Mouse (Mus musculus) brain, embryonic 14.5 days (tissue): ENCODE data around the gene Rps6kc1. TPM values are rescaled to one million over a fixed set of nuclear protein-coding genes. Genes with fewer than 3 reads are reported as not detected.
A peak's percentile ranks its signal among the peaks of the same experiment; 100 is the strongest.

Experiments used
- DNase-seq: peaks from one replicate; pipeline ENCODE4 v3.0.0-alpha.2; 2011; ENCODE audit warnings: low read depth
- CTCF ChIP-seq: fragments of 200-500 bp; IDR thresholded peaks from 2 replicates; pipeline ENCODE4 v1.5.1; 2012; ENCODE audit warnings: inconsistent platforms, mild to moderate bottlenecking, moderate library complexity, borderline replicate concordance; ENCODE audit not compliant: insufficient read depth, insufficient read length; ENCODE audit errors: extremely low read depth
- POLR2A ChIP-seq: fragments of 200-500 bp; IDR thresholded peaks from 2 replicates; pipeline ENCODE4 v1.6.1; 2012; ENCODE audit warnings: mild to moderate bottlenecking, inconsistent platforms, borderline replicate concordance; ENCODE audit not compliant: poor library complexity, insufficient read depth, insufficient read length, severe bottlenecking; ENCODE audit errors: extremely low read depth
- polyA plus RNA-seq: library from polyadenylated mRNA; depleted of rRNA; stranded (reverse); fragments of >200 nt; gene quantifications from 2 replicates; pipeline ENCODE4 v1.2.3, GENCODE M21; 2012

Gene Rps6kc1
- polyA plus RNA-seq, 1 experiment, result 25.2 TPM

GRCm38 (mm10) chr1:190727385-190727784 lies 184.2 kb downstream of the Rps6kc1 start:
- TF ChIP-seq CTCF (no peak), POLR2A (no peak)
- DNase-seq, result peak; percentile 90

GRCm38 (mm10) chr1:190724591-190725380 lies 186.8 kb downstream of the Rps6kc1 start:
- DNase-seq, result peak; percentile 89
- no peak for TF ChIP-seq CTCF
- no peak for TF ChIP-seq POLR2A

DNA sequence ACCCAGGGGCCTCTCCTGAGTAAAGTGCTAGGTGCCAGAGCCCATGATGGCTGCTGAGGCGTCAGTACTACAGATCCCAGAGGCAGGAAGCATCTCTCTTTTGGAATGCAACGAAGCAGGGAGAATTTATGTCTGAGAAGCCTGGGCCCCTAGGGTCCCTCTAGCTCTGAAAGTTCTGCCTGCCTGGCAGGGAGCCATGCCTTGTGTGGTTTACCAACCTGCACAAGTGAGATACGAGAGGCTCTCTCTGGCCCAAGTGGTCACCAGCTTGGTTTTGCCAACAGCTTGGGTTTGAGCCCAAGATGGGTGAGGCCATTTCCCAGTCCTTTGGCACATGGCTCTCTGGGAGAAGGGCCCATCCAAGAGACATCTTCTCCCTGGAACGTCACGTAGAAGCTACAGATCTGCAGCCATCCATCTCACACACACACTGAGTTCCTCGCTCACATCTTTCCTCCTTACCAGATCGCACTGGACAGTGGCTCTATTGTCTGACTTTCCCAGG lies 187.6 kb downstream of the Rps6kc1 start:
- peak; percentile 43 for DNase-seq
- TF ChIP-seq CTCF (no peak), POLR2A (no peak)

DNA sequence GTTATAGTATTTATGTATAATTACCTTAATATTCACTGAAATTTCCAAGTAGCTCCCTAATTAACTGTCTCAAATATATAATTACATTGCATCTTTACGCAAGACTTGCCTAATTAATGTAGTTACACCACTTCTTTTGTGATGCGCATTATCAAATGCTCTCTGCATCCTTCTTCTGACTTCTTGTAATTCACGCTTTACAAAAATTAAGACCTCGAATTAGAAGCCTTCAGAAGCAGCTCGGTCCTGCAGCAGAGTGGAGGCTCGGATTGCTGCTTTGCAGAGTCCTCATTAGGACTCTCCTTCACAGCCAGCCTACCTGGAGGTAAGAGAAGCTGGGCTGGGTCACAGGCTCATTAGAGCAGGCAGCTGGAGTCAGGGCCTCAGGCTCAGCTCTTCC lies 197.7 kb downstream of the Rps6kc1 start:
- peak; percentile 58 for DNase-seq
- no peak for TF ChIP-seq CTCF
- TF ChIP-seq POLR2A, result no peak

DNA sequence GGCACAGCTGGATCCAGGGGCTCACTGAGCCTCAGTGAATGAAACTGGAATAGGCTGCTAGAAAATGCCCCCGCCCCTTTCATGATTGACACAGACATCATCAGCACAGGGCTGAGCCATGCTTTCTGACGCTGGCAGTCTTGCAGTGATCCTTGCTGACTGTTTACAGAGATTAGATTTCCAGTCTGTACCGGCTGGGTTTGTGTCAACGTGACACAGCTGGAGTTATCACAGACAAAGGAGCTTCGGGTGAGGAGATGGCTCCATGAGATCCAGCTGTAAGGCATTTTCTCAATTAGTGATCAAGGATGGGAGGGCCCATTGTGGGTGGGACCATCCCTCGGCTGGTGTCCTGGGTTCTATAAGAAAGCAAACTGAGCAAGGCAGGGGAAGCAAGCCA lies 214.0 kb downstream of the Rps6kc1 start:
- DNase-seq, result no peak
- no peak for TF ChIP-seq CTCF
- TF ChIP-seq POLR2A, result no peak

GRCm38 (mm10) chr1:190695589-190695988 lies 216.0 kb downstream of the Rps6kc1 start:
- peak; percentile 66 for DNase-seq

GRCm38 (mm10) chr1:190690528-190691262 lies 220.9 kb downstream of the Rps6kc1 start:
- TF ChIP-seq CTCF, result no peak
- no peak for TF ChIP-seq POLR2A
- peak; percentile 59 for DNase-seq

More at GRCm38 (mm10) chr1:190695589-190695988, 216.0 kb downstream of the Rps6kc1 start:
- TF ChIP-seq CTCF (peak; percentile 52; the same call in 1 of the 2 replicates), POLR2A (no peak)

GRCm38 (mm10) chr1:190683060-190683459 lies 228.5 kb downstream of the Rps6kc1 start:
- no peak for DNase-seq
- TF ChIP-seq CTCF, result no peak
- TF ChIP-seq POLR2A, result no peak

GRCm38 (mm10) chr1:190682021-190682926 lies 229.3 kb downstream of the Rps6kc1 start:
- peak; percentile 96 for DNase-seq
- TF ChIP-seq POLR2A (no peak), CTCF (no peak)

DNA sequence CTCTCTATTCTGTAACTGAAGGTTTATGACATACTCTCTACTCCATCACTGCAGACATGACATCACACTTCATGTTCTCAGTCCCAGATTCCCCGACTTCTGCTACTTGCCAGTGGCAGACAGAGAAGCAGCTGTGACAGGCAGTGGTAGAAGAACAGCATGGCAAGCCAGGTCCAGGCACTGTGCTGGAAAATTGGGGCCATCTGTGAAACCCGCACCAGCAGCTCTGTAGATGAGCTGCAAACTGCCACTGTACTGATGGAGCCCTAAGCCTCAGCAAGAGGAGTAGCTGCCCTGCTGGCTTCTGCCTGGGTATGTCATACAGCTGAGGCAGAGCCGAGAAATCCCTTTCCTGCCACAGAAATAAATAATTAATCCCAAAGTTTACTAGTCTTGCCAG lies 236.1 kb downstream of the Rps6kc1 start:
- TF ChIP-seq POLR2A (no peak), CTCF (no peak)
- no peak for DNase-seq

DNA sequence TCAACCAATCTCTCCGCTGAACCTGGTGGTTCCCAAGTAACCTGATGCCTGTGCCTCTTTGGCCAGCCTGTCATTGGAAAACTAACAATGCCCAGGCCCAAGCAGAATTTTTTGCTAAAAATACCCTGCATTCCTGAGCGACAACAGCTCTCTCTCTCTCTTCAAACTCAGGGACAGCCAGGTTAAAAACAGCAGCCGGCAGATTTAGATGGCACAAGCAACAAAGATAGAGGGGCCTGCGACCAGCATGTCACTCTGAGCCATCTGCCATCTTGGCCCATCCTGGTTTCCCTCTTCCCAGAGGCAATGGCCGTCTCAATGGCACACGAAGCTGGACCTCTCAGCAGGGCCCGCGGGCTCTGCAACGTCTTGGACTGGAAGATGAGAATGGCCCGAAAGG lies 242.5 kb downstream of the Rps6kc1 start:
- no peak for DNase-seq
- TF ChIP-seq POLR2A (no peak), CTCF (no peak)

DNA sequence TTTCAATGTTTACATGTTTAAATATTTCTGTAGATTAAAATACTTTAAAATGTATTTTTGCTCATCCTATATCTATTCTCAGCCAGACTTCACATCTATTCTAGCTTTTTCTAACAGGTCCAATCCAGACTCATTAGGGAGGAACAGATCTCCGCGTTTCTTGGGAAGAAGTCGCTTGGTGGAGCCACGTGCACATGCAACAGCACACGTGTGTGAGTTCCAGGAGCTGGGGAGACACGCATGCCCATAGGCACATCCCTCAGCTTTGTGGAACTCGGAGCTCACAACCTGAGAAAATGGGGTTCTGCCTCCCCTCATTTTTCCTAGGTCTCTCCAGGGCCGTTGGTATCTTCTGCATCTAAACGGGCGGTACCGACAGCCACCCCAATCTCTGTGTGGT lies 243.7 kb downstream of the Rps6kc1 start:
- no peak for DNase-seq
- no peak for TF ChIP-seq POLR2A
- no peak for TF ChIP-seq CTCF
